ENCODE assay signal across 27 mouse cellular contexts in the genomic region with DNA sequence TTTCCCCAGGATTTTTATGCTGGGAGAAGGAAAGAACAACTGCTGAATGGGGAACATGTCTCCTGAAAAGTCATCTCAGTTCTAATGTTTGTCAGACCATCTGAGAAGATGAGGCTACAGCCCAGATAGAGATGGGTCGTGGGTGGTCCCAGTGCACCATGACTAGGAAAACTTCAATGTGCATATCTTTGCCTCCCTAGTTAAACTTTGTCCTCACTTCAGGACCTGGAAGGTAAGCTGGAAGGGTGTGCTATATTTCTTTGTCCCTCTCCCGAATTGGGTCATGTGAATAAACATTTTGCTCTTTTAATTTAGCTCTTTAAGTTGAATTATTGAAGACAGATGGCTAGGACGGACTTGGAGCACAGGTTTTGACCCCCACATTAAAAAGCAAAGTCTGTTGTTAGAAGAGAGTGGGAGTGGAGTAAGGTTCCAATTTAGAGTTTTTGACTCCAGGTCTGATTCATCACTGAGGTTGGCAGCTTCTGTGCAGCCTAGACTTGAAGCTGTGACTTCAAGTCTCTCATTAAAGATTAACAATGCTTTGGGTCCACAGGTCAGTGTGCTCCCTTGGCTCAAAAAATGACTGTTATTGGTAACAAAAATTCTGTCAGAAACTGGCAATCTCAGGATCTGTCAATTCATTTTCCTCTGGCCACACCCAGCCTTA.
DNase-seq lines count a peak whose midpoint lies in the region; ATAC-seq lines count a peak whose summit lies in the region.
"Had no signal": no experiment of that assay in that cellular context is flagged by ENCODE, and none has a peak within 500 bp of the region (broad histone marks: within the 10 kb centered on the region; RNA-seq: fewer than 3 reads in every experiment).

No protein-coding gene starts in this region.

- no peaks in the 10 kb centered on the region for H3K9me3 ChIP-seq in kidney, embryonic 14.5 days (ENCODE audit: control insufficient read depth, low read length)
- no peaks in the 10 kb centered on the region for H3K9me3 ChIP-seq in forebrain, embryonic 14.5 days (replicated peaks; ENCODE audit: control insufficient read depth, low read length)
- H3K9me3 ChIP-seq: forebrain, embryonic 12.5 days; hindbrain, embryonic 10.5 days; hindbrain, embryonic 15.5 days; intestine, embryonic 15.5 days; lung, embryonic 15.5 days; neural tube, embryonic 13.5 days; stomach, embryonic 15.5 days had no signal

- peak; percentile 20 for DNase-seq in hindlimb bud, embryonic 11.5 days (ENCODE audit: extremely low spot score, low read depth, low spot score)
- DNase-seq in kidney, adult 11 months: peak; percentile 50
- DNase-seq in kidney, postnatal 14 days: peak; percentile 28
- DNase-seq in urinary bladder, postnatal 4 days (ENCODE audit: low spot score in 2 of 2): no peak
- DNase-seq in spleen, adult 18-20 months: no peak
- DNase-seq in layer of hippocampus, adult 8-10 months (ENCODE audit: low spot score in 2 of 2): no peak
- no peak for DNase-seq in forebrain, embryonic 14.5 days (ENCODE audit: low spot score)
- DNase-seq: adrenal gland, adult 2 months; adrenal gland, postnatal 36 days; B cell, adult 2 months; cerebellum, adult 18-20 months; cerebellum, postnatal 10 days; gastrocnemius, postnatal 10 days; heart, postnatal 14 days; liver had no signal

- 19% methylated on average over 3 of the region's 3 CpGs for WGBS in kidney, embryonic 14.5 days
- 80% methylated on average over 3 of the region's 3 CpGs for WGBS in forebrain, embryonic 14.5 days

- peak; percentile 60; the same call in 1 of the 2 replicates for ATAC-seq in kidney, embryonic 14.5 days (ENCODE audit: low FRiP score, low TSS enrichment)
- no peak for ATAC-seq in forebrain, embryonic 14.5 days
- ATAC-seq: intestine, embryonic 15.5 days; midbrain, embryonic 16.5 days had no signal

- no peaks in the 10 kb centered on the region for H3K36me3 ChIP-seq in kidney, embryonic 14.5 days (ENCODE audit: control insufficient read depth, insufficient read depth, low read length)
- no peaks in the 10 kb centered on the region for H3K36me3 ChIP-seq in forebrain, embryonic 14.5 days (ENCODE audit: control insufficient read depth, insufficient read depth, low read length)
- H3K36me3 ChIP-seq: forebrain, embryonic 12.5 days; hindbrain, embryonic 10.5 days; hindbrain, embryonic 15.5 days; intestine, embryonic 15.5 days; lung, embryonic 15.5 days; neural tube, embryonic 13.5 days; stomach, embryonic 15.5 days had no signal

- H3K9ac ChIP-seq in kidney, embryonic 14.5 days (ENCODE audit: low read depth, low read length): no peak overlapping the region
- H3K9ac ChIP-seq in forebrain, embryonic 14.5 days (ENCODE audit: low read length): no peak overlapping the region
- H3K9ac ChIP-seq: forebrain, embryonic 12.5 days; hindbrain, embryonic 15.5 days; intestine, embryonic 15.5 days; lung, embryonic 15.5 days; neural tube, embryonic 13.5 days; stomach, embryonic 15.5 days had no signal

- H3K4me3 ChIP-seq in kidney, embryonic 14.5 days (ENCODE audit: low read length): no peak overlapping the region
- H3K4me3 ChIP-seq in forebrain, embryonic 14.5 days (ENCODE audit: low read depth, low read length): no peak overlapping the region
- H3K4me3 ChIP-seq: erythroblast, embryonic 14.5 days; forebrain, embryonic 12.5 days; hindbrain, embryonic 10.5 days; hindbrain, embryonic 15.5 days; intestine, embryonic 15.5 days; layer of hippocampus, adult 2 months; lung, embryonic 15.5 days; neural tube, embryonic 13.5 days; stomach, embryonic 15.5 days had no signal

- no peaks in the 10 kb centered on the region for H3K4me1 ChIP-seq in kidney, embryonic 14.5 days (ENCODE audit: control insufficient read depth, insufficient read depth, low read length)
- H3K4me1 ChIP-seq in forebrain, embryonic 14.5 days (ENCODE audit: control insufficient read depth, insufficient read depth, low read length): no peaks in the 10 kb centered on the region
- H3K4me1 ChIP-seq: forebrain, embryonic 12.5 days; hindbrain, embryonic 10.5 days; hindbrain, embryonic 15.5 days; intestine, embryonic 15.5 days; lung, embryonic 15.5 days; neural tube, embryonic 13.5 days; stomach, embryonic 15.5 days had no signal

- H3K27ac ChIP-seq in kidney, embryonic 14.5 days (ENCODE audit: low read depth, low read length): no peak overlapping the region
- no peak overlapping the region for H3K27ac ChIP-seq in forebrain, embryonic 14.5 days (ENCODE audit: low read depth, low read length)
- H3K27ac ChIP-seq: forebrain, embryonic 12.5 days; hindbrain, embryonic 10.5 days; hindbrain, embryonic 15.5 days; intestine, embryonic 15.5 days; layer of hippocampus, adult 2 months; lung, embryonic 15.5 days; neural tube, embryonic 13.5 days; stomach, embryonic 15.5 days had no signal

- 0 out of 2 replicates have a peak, but pooled peaks cover 3% of the 10 kb centered on the region for H3K27me3 ChIP-seq in kidney, embryonic 14.5 days (ENCODE audit: control insufficient read depth, insufficient read depth, low read length)
- H3K27me3 ChIP-seq in forebrain, embryonic 14.5 days (replicated peaks; ENCODE audit: control insufficient read depth, insufficient read depth, low read length): no peaks in the 10 kb centered on the region
- H3K27me3 ChIP-seq: forebrain, embryonic 12.5 days; hindbrain, embryonic 15.5 days; intestine, embryonic 15.5 days; lung, embryonic 15.5 days; neural tube, embryonic 13.5 days; stomach, embryonic 15.5 days had no signal

- H3K4me2 ChIP-seq in kidney, embryonic 14.5 days (replicated peaks; ENCODE audit: low read depth, low read length): no peak overlapping the region
- no peak overlapping the region for H3K4me2 ChIP-seq in forebrain, embryonic 14.5 days (ENCODE audit: low read length)
- H3K4me2 ChIP-seq: forebrain, embryonic 12.5 days; hindbrain, embryonic 15.5 days; intestine, embryonic 15.5 days; lung, embryonic 15.5 days; midbrain, embryonic 11.5 days; neural tube, embryonic 13.5 days; stomach, embryonic 15.5 days had no signal

Comparison
In these comparisons a context has a peak if more than half of its experiments do, and no peak if none do; other contexts are left out.
1. DNase-seq: peak in hindlimb bud, embryonic 11.5 days (single experiment), kidney, adult 11 months (single experiment) and kidney, postnatal 14 days (single experiment); none in urinary bladder, postnatal 4 days (0 of 2), spleen, adult 18-20 months (0 of 2), layer of hippocampus, adult 8-10 months (0 of 2) and forebrain, embryonic 14.5 days (single experiment).